Mouse (Mus musculus) embryonic facial prominence, embryonic 13.5 days (tissue): ENCODE data around the gene Alg12. TPM values are rescaled to one million over a fixed set of nuclear protein-coding genes. Genes with fewer than 3 reads are reported as not detected.
"Not testable (repeated sequence)": the region's sequence is repeated elsewhere in the genome, so short reads cannot be mapped to it uniquely, and the experiment has no call there.

Experiments
- ATAC-seq: fragments of 200-750 bp; cut with Nextera tagmentation; 2 replicates; pipeline ENCODE4 v1.8.0; 2017; ENCODE audit warnings: low read depth; ENCODE audit not compliant: insufficient number of reproducible peaks, insufficient read depth, low FRiP score, low TSS enrichment
- H3K27ac ChIP-seq: fragments of 300-500 bp; sonication (generic); 2 replicates; pipeline ENCODE4 v1.5.1; 2015; ENCODE audit warnings: moderate library complexity, mild to moderate bottlenecking, inconsistent platforms
- H3K27me3 ChIP-seq: fragments of 300-500 bp; sonication (generic); 2 replicates; pipeline ENCODE4 v1.6.1; 2015; ENCODE audit warnings: mild to moderate bottlenecking, inconsistent platforms
- H3K36me3 ChIP-seq: fragments of 300-500 bp; sonication (generic); 2 replicates; pipeline ENCODE4 v1.6.1; 2015; ENCODE audit warnings: mild to moderate bottlenecking, inconsistent platforms
- H3K4me1 ChIP-seq: fragments of 300-500 bp; sonication (generic); 2 replicates; pipeline ENCODE4 v1.6.1; 2015; ENCODE audit warnings: inconsistent platforms
- H3K4me2 ChIP-seq: fragments of 300-500 bp; sonication (generic); 2 replicates; pipeline ENCODE4 v1.6.1; 2015; ENCODE audit warnings: moderate library complexity, mild to moderate bottlenecking, inconsistent platforms
- H3K4me3 ChIP-seq: fragments of 300-500 bp; sonication (generic); 2 replicates; pipeline ENCODE4 v1.5.1; 2015; ENCODE audit warnings: mild to moderate bottlenecking, inconsistent platforms
- H3K9ac ChIP-seq: fragments of 300-500 bp; sonication (generic); 2 replicates; pipeline ENCODE4 v1.6.1; 2015; ENCODE audit warnings: mild to moderate bottlenecking, inconsistent platforms
- H3K9me3 ChIP-seq: fragments of 300-500 bp; sonication (generic); 2 replicates; pipeline ENCODE4 v1.6.1; 2016; ENCODE audit warnings: inconsistent platforms
- WGBS: fragments of 180-500 bp; shearing (Covaris S2); methylation state at CpG from one replicate; pipeline ENCODE4 v1.1.7; 2015; ENCODE audit warnings: mixed read lengths; 5-methylcytosine and 5-hydroxymethylcytosine counted together
- polyA plus RNA-seq: library from polyadenylated mRNA; unstranded; fragments of >200 nt; fragmentation: Nextera tagmentation; extraction: Ambion mirVana; gene quantifications from 2 replicates; pipeline ENCODE4 v1.2.1, GENCODE M21; 2015

The Alg12 gene
- polyA plus RNA-seq, 1 experiment from 2014 or later, result 12.2 TPM

- H3K27me3 ChIP-seq, result no peaks in the 10 kb centered on the region
- peaks cover 4% of the 10 kb centered on the region for H3K4me1 ChIP-seq
- H3K4me3 ChIP-seq, result no peak overlapping the region
- no peak overlapping the region for H3K9ac ChIP-seq
- no peaks in the 10 kb centered on the region for H3K9me3 ChIP-seq
- no peak overlapping the region for H3K4me2 ChIP-seq
- peaks cover 40% of the 10 kb centered on the region for H3K36me3 ChIP-seq
- H3K27ac ChIP-seq, result no peak overlapping the region
- ATAC-seq, result no peak
- 21% methylated on average over 9 of the region's 9 CpGs for WGBS
These were observed 9.1 kb upstream of the Alg12 start for GRCm38 (mm10) chr15:88827991-88828799.

- H3K27me3 ChIP-seq, result no peaks in the 10 kb centered on the region
- peaks cover 48% of the 10 kb centered on the region for H3K36me3 ChIP-seq
- H3K9ac ChIP-seq, result no peak overlapping the region
- H3K9me3 ChIP-seq, result no peaks in the 10 kb centered on the region
- H3K4me2 ChIP-seq, result no peak overlapping the region
- H3K27ac ChIP-seq, result no peak overlapping the region
- H3K4me1 ChIP-seq, result peaks cover 4% of the 10 kb centered on the region
- no peak overlapping the region for H3K4me3 ChIP-seq
- WGBS, result 92% methylated on average over 6 of the region's 6 CpGs
- ATAC-seq, result no peak
These were observed 8.3 kb upstream of the Alg12 start for GRCm38 (mm10) chr15:88827466-88827865.

GRCm38 (mm10) chr15:88823376-88823775 is 4.3 kb upstream of the Alg12 start:
- H3K36me3 ChIP-seq, result peaks cover 62% of the 10 kb centered on the region
- H3K27ac ChIP-seq, result no peak overlapping the region
- no peak overlapping the region for H3K9ac ChIP-seq
- no peaks in the 10 kb centered on the region for H3K27me3 ChIP-seq
- H3K4me1 ChIP-seq, result peaks cover 13% of the 10 kb centered on the region
- H3K9me3 ChIP-seq, result no peaks in the 10 kb centered on the region
- no peak for ATAC-seq
- no peak overlapping the region for H3K4me3 ChIP-seq
- WGBS, result 88% methylated on average over 5 of the region's 5 CpGs
- no peak overlapping the region for H3K4me2 ChIP-seq

GRCm38 (mm10) chr15:88822513-88822912 is 3.4 kb upstream of the Alg12 start:
- H3K36me3 ChIP-seq, result peaks cover 62% of the 10 kb centered on the region

GRCm38 (mm10) chr15:88821403-88821802 is 2.3 kb upstream of the Alg12 start:
- H3K9ac ChIP-seq, result peak overlapping the region; percentile 28; the same call in 1 of the 2 replicates
- no peaks in the 10 kb centered on the region for H3K27me3 ChIP-seq
- no peaks in the 10 kb centered on the region for H3K9me3 ChIP-seq
- no peak for ATAC-seq
- no peak overlapping the region for H3K27ac ChIP-seq
- peaks cover 53% of the 10 kb centered on the region for H3K36me3 ChIP-seq
- H3K4me1 ChIP-seq, result peaks cover 16% of the 10 kb centered on the region
- no peak overlapping the region for H3K4me2 ChIP-seq
- WGBS, result 83% methylated on average over 7 of the region's 7 CpGs
- no peak overlapping the region for H3K4me3 ChIP-seq

More at GRCm38 (mm10) chr15:88822513-88822912, 3.4 kb upstream of the Alg12 start:
- Histone ChIP-seq H3K27me3 (no peaks in the 10 kb centered on the region), H3K9me3 (no peaks in the 10 kb centered on the region), H3K9ac (no peak overlapping the region), H3K27ac (no peak overlapping the region), H3K4me3 (no peak overlapping the region), H3K4me2 (no peak overlapping the region), H3K4me1 (peaks cover 16% of the 10 kb centered on the region)
- WGBS, result 93% methylated on average over 7 of the region's 7 CpGs
- no peak for ATAC-seq

- peaks cover 51% of the 10 kb centered on the region for H3K36me3 ChIP-seq
- no peaks in the 10 kb centered on the region for H3K9me3 ChIP-seq
- no peak overlapping the region for H3K27ac ChIP-seq
- peaks cover 16% of the 10 kb centered on the region for H3K4me1 ChIP-seq
- H3K9ac ChIP-seq, result peak overlapping the region; percentile 89
- no peak for ATAC-seq
- H3K4me2 ChIP-seq, result peak overlapping the region; percentile 92
- no peaks in the 10 kb centered on the region for H3K27me3 ChIP-seq
- WGBS, result 2% methylated on average over 23 of the region's 23 CpGs
- H3K4me3 ChIP-seq, result peak overlapping the region; percentile 89
These were observed 787 bp upstream of the Alg12 start for GRCm38 (mm10) chr15:88819906-88820303.

GRCm38 (mm10) chr15:88815196-88815700 is 3.9 kb downstream of the Alg12 start:
- Histone ChIP-seq H3K27ac (no peak overlapping the region), H3K9ac (no peak overlapping the region), H3K4me1 (peaks cover 9% of the 10 kb centered on the region), H3K4me2 (no peak overlapping the region), H3K4me3 (no peak overlapping the region), H3K9me3 (no peaks in the 10 kb centered on the region), H3K36me3 (peaks cover 51% of the 10 kb centered on the region), H3K27me3 (no peaks in the 10 kb centered on the region)
- 89% methylated on average over 6 of the region's 6 CpGs for WGBS
- ATAC-seq, result no peak

GRCm38 (mm10) chr15:88814411-88815047 is 4.6 kb downstream of the Alg12 start:
- H3K9ac ChIP-seq, result no peak overlapping the region
- H3K27ac ChIP-seq, result no peak overlapping the region
- H3K4me2 ChIP-seq, result no peak overlapping the region
- ATAC-seq, result no peak
- H3K4me3 ChIP-seq, result no peak overlapping the region
- peaks cover 54% of the 10 kb centered on the region for H3K36me3 ChIP-seq
- no peaks in the 10 kb centered on the region for H3K27me3 ChIP-seq
- WGBS, result 90% methylated on average over 11 of the region's 11 CpGs
- no peaks in the 10 kb centered on the region for H3K9me3 ChIP-seq
- peaks cover 6% of the 10 kb centered on the region for H3K4me1 ChIP-seq

- not testable (repeated sequence) for H3K4me1 ChIP-seq
- H3K36me3 ChIP-seq, result peaks cover 60% of the 10 kb centered on the region
- 95% methylated on average over 2 of the region's 2 CpGs for WGBS
These were observed 5.2 kb downstream of the Alg12 start for GRCm38 (mm10) chr15:88813873-88814272.

GRCm38 (mm10) chr15:88813262-88813661 is 5.9 kb downstream of the Alg12 start:
- Histone ChIP-seq H3K9ac (no peak overlapping the region), H3K4me3 (no peak overlapping the region), H3K4me2 (no peak overlapping the region), H3K4me1 (peaks cover 2% of the 10 kb centered on the region), H3K27me3 (no peaks in the 10 kb centered on the region), H3K36me3 (peaks cover 66% of the 10 kb centered on the region), H3K9me3 (no peaks in the 10 kb centered on the region), H3K27ac (no peak overlapping the region)
- ATAC-seq, result no peak
- WGBS, result 87% methylated on average over 3 of the region's 3 CpGs

More at GRCm38 (mm10) chr15:88813873-88814272, 5.2 kb downstream of the Alg12 start:
- H3K27me3 ChIP-seq, H3K9me3 ChIP-seq, H3K27ac ChIP-seq, H3K4me3 ChIP-seq, H3K4me2 ChIP-seq, H3K9ac ChIP-seq, ATAC-seq: not testable (repeated sequence)

GRCm38 (mm10) chr15:88810369-88810768 is 8.7 kb downstream of the Alg12 start:
- Histone ChIP-seq H3K27ac (no peak overlapping the region), H3K9me3 (no peaks in the 10 kb centered on the region), H3K4me3 (no peak overlapping the region), H3K27me3 (no peaks in the 10 kb centered on the region), H3K4me2 (no peak overlapping the region), H3K4me1 (no peaks in the 10 kb centered on the region), H3K36me3 (peaks cover 74% of the 10 kb centered on the region), H3K9ac (no peak overlapping the region)
- no peak for ATAC-seq
- WGBS, result 100% methylated on average over 2 of the region's 2 CpGs

- H3K27ac ChIP-seq, result no peak overlapping the region
- H3K27me3 ChIP-seq, result no peaks in the 10 kb centered on the region
- WGBS, result 82% methylated on average over 8 of the region's 8 CpGs
- peaks cover 70% of the 10 kb centered on the region for H3K36me3 ChIP-seq
- H3K4me2 ChIP-seq, result no peak overlapping the region
- H3K4me1 ChIP-seq, result no peaks in the 10 kb centered on the region
- H3K9me3 ChIP-seq, result no peaks in the 10 kb centered on the region
- no peak overlapping the region for H3K4me3 ChIP-seq
- H3K9ac ChIP-seq, result no peak overlapping the region
- ATAC-seq, result no peak
These were observed 11.0 kb downstream of the Alg12 start for GRCm38 (mm10) chr15:88808121-88808520.
